Mouse (Mus musculus) cortical plate, adult 2 months (tissue): ENCODE results near the gene Cers6.

Source experiments
- CTCF ChIP-seq: fragments of 200-500 bp; IDR thresholded peaks from 2 replicates; pipeline ENCODE4 v1.5.1; 2011; ENCODE audit warnings: mild to moderate bottlenecking, control low read depth, low read length; ENCODE audit not compliant: insufficient read depth; ENCODE audit errors: extremely low read depth
- POLR2A ChIP-seq: fragments of 200-500 bp; IDR thresholded peaks from 2 replicates; pipeline ENCODE4 v1.6.1; 2011; ENCODE audit warnings: mild to moderate bottlenecking, low read length, control low read depth; ENCODE audit not compliant: insufficient read depth; ENCODE audit errors: extremely low read depth

DNA sequence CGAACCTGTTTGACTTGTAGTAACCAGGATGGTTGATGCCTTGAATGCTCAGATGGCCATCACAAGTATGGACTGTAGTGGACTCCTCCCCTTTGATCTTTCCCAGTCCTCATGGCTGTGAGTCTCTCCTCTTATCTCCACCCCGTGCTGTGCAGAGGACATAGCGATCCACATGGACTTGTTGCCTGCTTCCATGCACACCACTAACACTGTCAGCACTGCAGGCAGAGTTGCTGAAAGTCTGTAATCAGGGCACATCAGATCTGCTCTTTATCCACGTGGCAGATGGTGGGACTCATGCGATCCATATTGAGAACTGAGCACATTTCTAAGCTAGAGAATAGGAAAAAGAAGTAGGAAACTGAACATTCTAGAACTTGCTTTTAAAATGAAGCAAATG, 154.6 kb downstream of the Cers6 start:
- TF ChIP-seq CTCF (no peak), POLR2A (no peak)
